Mouse (Mus musculus): Measurements from ENCODE around the gene 4930518I15Rik.
"Not testable (repeated sequence)": the region's sequence is repeated elsewhere in the genome, so short reads cannot be mapped to it uniquely, and the experiment has no call there.

4930518I15Rik gene

GRCm38 (mm10) chr2:156874760-156875510 lies 17.2 kb upstream of the 4930518I15Rik start:
- DNase-seq (ENCODE audit: low spot score), result no peak

- no peak for DNase-seq (ENCODE audit: low spot score)
Measured at GRCm38 (mm10) chr2:156874047-156874759, 16.5 kb upstream of the 4930518I15Rik start.

GRCm38 (mm10) chr2:156873629-156874028 lies 15.9 kb upstream of the 4930518I15Rik start:
- peak; percentile 39 for DNase-seq (ENCODE audit: low spot score)

- DNase-seq (ENCODE audit: low spot score), result no peak
Measured at GRCm38 (mm10) chr2:156870519-156870918, 12.8 kb upstream of the 4930518I15Rik start.

- no peak for DNase-seq (ENCODE audit: low spot score)
Measured at GRCm38 (mm10) chr2:156869554-156869953, 11.8 kb upstream of the 4930518I15Rik start.

- DNase-seq (ENCODE audit: low spot score), result no peak
Measured at GRCm38 (mm10) chr2:156868994-156869393, 11.2 kb upstream of the 4930518I15Rik start.

GRCm38 (mm10) chr2:156864481-156864880 lies 6.7 kb upstream of the 4930518I15Rik start:
- DNase-seq (ENCODE audit: low spot score), result no peak

GRCm38 (mm10) chr2:156863487-156864160 lies 5.9 kb upstream of the 4930518I15Rik start:
- DNase-seq (ENCODE audit: low spot score), result no peak

- DNase-seq (ENCODE audit: low spot score), result peak; percentile 94
Measured at GRCm38 (mm10) chr2:156862772-156863486, 5.2 kb upstream of the 4930518I15Rik start, which contains the start of gene Rab5if. Rab5if (plus strand) TSS chr2:156863128.

GRCm38 (mm10) chr2:156862041-156862717 lies 4.4 kb upstream of the 4930518I15Rik start:
- DNase-seq (ENCODE audit: low spot score), result peak; percentile 27

- DNase-seq (ENCODE audit: low spot score), result no peak
Measured at GRCm38 (mm10) chr2:156858671-156859070, 925 bp upstream of the 4930518I15Rik start.

- no peak for DNase-seq (ENCODE audit: low spot score)
Measured at GRCm38 (mm10) chr2:156857385-156857791, 358 bp downstream of the 4930518I15Rik start.

- no peak for DNase-seq (ENCODE audit: low spot score)
Measured at GRCm38 (mm10) chr2:156856311-156856710, 1.4 kb downstream of the 4930518I15Rik start.

GRCm38 (mm10) chr2:156853999-156854771 lies 3.6 kb downstream of the 4930518I15Rik start:
- DNase-seq (ENCODE audit: low spot score), result not testable (repeated sequence)

GRCm38 (mm10) chr2:156853584-156853983 lies 4.2 kb downstream of the 4930518I15Rik start:
- not testable (repeated sequence) for DNase-seq (ENCODE audit: low spot score)

GRCm38 (mm10) chr2:156850505-156850904 lies 7.2 kb downstream of the 4930518I15Rik start:
- DNase-seq (ENCODE audit: low spot score), result no peak

GRCm38 (mm10) chr2:156848526-156849182 lies 9.1 kb downstream of the 4930518I15Rik start:
- no peak for DNase-seq (ENCODE audit: low spot score)

- DNase-seq (ENCODE audit: low spot score), result no peak
Measured at GRCm38 (mm10) chr2:156847653-156848052, 10.1 kb downstream of the 4930518I15Rik start.

GRCm38 (mm10) chr2:156844715-156845114 lies 13.0 kb downstream of the 4930518I15Rik start:
- DNase-seq (ENCODE audit: low spot score), result no peak

- DNase-seq (ENCODE audit: low spot score), result no peak
Measured at GRCm38 (mm10) chr2:156843331-156843730, 14.4 kb downstream of the 4930518I15Rik start.

Measured in ovary, postnatal 14 days (tissue).